Mouse (Mus musculus) spleen, postnatal 10 days (tissue): Measurements from ENCODE around the gene Ctps2.

ENCODE experiments used
- DNase-seq, 2 experiments: peaks; one replicate each; pipeline ENCODE4 v3.0.0; 2021 to 2022; ENCODE audit warnings: low spot score in 2 of 2

The Ctps2 gene

DNA sequence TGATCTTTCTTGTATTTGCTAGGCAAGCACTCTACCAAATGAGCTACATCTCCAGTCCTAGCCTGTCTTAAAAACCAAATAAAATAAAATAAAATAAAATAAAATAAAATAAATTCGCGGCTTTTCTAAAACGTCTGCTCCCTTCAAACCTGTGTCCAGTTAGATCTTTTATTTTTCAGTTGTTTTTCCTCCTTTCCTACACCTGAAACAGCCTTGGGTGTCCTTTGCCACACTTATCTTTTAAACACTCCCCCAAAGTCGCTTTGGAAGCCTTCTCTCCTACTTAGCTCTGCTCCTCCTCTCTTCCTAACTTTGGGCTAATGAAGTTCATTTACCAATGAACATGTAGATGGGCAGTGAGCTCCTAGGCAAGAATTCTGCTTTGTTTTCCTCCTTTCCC lies at the start of gene Ctps2:
Ctps2 (plus strand) TSS at position 301 of the 400 bp plus-strand sequence.
- DNase-seq = no peak

DNA sequence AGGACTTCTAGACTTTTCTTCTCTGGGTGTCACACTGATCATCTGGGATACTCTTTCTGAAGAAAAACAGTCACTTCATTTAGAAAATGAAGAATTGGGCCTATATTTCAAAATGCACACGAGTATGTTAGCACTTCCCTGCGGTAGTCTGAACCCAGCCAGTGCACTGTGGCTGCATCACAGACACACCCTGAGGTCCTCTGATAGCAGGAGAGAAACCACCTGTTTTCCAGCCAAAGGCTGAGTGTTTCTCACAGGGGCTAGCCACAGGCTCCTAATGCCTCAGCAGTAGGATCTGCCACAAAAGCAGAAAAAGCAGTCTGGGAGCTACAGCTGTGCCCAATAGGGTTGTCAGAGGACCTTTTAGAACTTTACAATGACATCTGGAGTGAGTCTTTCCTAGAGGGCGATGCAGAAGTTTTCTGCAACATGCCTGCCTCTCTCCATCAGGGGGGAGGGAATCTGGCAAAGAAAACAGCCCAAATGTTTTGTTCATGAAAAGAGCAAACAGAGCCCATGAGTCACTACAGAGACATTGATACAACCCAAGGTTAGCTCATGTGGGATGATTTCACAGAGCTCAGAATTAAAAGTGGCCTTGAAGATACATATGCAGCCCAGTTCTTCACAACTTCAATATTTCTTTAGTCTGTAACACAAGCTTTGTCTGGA lies 32.6 kb upstream of the Ctps2 start:
- no peak for DNase-seq

DNA sequence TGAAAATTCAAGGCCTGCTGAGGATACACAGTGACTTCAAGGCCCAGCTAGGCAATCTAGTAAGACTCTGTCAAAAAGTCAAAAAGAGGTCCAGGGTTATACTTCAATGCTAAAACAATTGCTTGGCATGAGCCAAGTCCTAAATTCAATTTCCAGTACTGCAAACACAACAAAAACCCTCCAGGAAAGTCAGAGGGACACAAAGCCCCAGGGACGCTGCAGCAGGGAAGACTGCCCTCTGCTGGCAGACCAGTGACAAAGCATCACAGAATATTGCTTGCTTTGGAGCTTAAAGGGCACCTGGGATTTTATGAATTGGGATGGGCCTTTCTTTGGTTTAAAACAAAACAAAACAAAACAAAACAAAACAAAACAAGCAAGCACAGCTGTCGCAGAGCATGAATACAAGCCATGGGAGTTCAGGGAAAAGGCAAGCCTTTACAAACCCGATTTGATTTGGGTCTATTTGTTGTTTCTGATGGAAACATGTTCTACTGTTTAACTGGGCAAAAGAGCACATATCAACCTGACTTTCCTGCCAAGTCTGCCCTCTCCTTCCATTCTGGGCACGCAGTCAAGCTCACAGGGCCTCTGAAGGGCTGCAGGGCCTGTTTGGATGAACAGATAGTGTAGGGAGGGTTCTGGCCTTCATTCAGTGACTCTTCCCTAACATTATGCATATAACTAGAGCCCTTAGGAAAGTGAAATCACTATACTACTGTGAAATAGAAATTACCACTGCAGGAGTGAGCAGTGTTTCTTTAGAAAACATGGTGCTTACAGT lies 29.1 kb upstream of the Ctps2 start:
- peak; percentile 14 to 30 for DNase-seq

DNA sequence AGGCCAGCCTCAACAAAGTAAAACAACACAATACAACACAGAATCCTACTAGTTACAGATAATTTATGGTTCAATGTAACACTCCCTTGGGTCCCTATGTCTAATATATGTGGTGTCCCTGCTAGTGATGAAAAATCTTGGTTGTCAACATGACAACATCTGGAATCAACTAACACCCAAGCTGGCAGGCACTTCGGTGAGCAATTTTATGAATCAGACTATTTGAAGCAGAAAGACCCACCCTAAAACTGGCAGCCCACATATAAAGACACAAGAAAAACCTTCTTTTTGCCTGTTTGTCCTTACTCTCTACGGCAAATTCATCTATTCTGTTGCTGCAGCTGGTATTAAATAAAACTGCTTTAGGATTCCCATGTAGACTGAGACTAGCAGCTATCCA lies 27.3 kb upstream of the Ctps2 start:
- no peak for DNase-seq

DNA sequence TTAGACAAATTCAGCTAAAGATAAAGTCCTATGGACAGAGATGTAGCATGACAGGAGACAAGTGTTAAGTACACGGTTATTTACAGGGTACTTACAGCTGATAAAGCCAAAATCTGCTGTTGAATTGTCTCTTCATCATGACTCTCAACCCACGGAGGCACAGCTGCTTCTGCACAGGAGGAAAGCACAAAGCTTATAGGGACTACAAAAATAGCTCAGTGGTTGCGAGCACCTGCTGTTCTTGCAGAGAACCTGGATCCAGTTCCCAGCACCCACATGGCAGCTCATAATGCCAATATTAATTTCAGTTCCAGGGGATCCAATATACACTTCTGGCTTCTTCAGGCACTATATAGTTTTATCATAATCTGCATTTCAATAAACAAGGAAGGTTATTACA lies 22.8 kb upstream of the Ctps2 start:
- DNase-seq = no peak

DNA sequence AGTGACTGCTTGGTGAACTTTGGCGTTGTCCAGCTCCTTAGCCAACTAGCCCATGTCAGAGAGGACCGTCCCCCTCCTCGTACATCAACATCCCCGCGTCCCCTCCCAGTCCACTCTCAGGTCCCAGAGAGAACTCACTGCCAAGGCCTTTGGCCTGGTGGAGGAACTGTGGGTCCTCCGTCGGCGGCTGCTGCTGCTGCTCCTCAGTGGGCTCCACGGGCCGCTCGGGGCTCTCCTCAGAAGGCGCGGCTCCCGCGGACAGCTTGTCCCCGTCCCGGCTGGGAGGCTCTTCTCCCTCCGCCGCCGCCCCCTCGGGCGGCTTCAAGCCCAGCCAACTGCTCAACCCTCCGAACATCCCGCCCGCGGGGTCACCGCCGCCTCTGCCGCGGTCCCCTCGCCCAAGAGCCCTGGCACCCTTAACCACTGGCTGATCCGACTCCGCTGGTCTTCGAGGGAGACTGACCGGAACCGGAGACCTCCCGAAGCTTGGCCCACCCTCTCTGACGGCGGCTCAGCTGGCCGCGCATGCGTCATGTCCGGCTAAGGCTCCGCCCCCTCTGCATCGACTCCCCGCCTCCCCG lies 13.0 kb upstream of the Ctps2 start, which contains the start of gene Syap1:
Syap1 (minus strand) TSS at position 517 of the 581 bp plus-strand sequence.
- peak; percentile 79 to 91 for DNase-seq

DNA sequence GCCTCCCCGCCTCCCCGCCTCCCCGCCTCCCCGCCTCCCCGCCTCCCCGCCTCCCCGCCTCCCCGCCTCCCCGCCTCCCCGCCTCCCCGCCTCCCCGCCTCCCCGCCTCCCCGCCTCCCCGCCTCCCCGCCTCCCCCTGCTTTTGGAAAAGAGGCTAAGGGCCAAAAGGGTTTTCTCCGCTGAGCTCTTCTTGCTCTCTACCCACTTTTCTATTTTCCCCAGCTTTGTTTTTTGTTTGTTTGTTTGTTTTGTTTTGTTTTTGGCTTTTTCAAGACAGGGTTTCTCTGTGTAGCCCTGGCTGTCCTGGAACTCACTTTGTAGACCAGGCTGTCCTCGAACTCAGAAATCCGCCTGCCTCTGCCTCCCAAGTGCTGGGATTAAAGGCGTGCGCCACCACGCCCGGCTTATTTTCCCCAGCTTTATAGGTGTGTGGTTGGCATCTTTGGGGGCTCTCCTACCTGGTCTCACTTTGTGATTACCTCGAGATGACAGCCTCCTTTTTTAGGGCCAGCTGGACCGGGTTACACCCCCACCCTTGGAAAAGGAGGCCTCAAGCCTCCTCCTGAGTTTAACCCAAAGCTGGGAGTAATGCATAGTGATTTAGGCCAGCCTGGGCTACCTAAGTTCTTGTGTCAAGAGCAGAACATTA lies 12.3 kb upstream of the Ctps2 start:
- peak in 1 of 2 experiments; percentile 11 for DNase-seq

DNA sequence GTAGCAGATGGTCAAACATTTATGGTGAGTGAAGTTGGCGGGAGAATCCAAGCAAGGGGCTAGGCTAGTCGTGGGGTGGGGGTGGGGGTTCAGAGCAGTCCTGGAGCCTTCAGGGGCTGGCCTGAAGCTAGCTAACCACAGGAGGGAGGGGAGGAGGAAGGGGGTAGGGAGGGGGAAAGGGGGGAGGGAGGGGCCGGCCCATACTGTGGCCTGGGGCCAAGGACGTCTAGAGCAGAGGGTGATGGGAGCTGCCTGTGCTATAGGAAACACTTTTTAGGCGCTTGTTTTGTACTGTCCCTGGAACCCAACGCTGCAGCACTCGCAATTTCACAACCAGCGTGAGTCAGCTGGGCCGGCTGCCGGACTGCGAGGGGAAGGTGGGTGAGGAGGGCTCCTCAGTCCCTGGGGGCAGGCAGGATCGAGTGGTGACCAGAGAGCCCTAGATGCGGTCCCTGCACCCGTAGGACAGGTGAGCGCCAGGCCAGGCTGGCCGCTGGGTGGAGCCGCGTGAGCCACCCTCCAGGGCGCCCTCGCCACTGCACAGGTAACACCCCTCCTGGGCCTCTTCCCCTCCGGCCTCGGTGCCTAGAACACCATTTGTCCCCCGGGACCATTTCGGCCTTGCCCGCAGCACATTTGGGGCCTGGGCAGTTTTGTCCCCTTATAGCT lies 467 bp downstream of the Ctps2 start:
- DNase-seq = peak; percentile 32 to 37

DNA sequence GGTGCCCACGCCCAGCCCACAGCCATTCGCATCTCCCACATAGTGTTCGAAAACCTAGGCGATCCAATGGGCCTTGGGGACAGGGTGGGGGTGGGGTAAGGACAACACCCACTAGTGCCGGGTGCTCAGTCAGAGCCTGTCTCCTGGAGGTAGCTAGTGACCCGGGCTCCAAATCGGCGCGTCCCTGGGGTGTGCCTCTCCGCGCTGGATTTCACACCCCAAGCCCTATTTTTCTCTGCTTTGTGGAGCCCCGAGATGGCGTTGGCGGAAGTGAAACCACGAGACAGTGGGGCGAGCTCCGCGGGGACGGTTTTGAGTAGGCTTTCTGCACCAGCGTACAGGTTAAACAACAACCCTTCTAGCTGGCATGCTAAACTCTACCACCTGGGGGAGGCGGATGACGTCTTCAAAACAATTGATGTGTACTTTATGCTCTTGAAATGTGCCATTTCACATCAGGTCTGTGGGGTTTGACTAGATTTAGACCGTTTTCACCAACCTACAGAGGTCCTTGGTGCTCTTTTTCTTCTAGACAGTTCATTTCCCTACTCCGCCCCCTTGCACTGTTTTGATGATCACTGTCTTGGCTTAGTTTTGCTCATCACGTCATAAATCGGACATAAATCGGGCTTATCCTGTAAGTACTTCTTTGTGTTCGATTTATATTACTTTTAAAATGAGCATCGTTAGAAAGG lies 1.1 kb downstream of the Ctps2 start:
- DNase-seq = peak; percentile 28 to 68

DNA sequence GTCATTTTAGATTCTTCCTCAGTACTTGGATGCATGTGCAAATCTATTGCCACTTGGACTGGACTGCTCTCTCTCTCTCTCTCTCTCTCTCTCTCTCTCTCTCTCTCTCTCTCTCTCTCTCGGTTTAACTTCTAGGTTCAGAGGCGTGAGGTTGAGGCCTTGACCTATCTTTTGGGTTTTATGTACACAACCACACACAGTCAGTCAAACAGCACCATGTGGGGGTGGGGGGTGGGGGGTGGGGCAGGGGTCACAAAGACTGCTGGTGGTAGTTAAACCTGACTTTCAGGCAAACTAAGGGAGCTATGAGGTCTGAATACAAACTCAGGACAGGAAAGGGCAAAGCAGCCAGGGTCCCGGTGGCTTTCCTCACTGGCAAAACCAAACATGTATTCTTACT lies 6.5 kb downstream of the Ctps2 start:
- DNase-seq = no peak

DNA sequence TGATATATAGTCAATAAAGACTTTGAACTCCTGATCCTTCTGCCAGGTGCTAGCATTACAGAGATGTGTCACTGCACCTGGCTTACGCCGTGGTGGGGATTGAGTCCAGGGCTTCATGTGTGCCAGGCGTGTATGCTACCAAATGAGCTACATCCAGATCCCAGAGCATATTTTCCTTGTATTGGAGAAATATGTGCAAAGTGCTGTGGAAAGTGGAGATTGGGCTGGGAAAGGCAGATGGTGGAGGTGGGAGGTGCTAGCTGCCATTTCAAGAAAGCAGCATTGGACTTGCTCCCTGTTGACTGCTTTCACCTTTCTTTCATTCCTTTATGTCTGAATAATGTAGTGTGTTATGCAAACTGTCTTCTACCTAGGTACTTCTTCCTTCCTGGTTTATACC lies 12.6 kb downstream of the Ctps2 start:
- DNase-seq = no peak

DNA sequence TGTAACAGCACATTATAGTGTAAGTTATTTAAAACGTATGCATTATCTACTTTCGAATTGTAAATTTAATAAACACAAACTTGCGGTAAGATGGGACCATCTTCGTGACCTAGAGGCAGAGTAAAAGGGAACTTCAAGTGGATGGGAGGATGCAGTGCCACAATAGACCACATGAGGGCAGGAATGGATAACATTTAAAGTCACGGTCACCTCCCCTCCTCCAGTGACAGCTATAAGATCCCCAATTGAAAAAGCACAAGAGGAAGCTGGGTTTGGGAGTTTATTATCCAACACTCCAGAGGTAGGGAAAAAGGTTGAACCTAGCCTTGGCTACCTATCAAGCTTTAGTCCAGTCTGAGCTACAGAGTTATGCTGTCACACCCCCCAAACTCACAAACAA lies 14.7 kb downstream of the Ctps2 start:
- peak; percentile 10 to 69 for DNase-seq

DNA sequence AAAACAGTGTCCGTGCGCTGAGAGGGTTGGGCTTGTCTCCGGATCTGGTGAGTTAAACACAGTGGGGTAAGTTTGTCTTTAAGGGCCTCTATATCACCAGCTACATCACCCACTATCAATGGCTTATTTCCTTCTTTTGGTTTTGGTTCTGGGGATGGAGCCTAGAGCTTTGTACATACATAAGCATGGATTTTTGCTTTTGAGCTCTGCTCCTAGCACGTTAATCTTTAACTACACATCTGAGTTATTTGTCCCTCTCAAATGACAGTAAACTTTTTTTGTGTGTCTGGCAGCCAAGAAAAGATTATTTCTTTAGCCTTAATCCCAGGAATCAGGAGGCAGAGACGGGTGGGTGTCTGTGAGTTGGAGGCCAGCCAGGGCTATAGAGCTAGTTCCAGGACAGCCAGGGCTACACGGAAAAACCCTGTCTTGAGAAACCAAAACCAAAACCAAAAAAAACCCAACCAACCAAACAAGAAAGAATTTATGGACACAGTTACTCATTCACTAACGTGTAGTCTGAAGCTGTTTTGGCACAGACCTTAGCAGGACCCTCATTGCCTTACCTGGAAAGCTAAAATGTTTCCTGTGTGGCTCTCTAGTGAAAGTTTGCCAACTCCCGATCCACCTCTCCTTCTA lies 20.6 kb downstream of the Ctps2 start:
- DNase-seq = no peak

DNA sequence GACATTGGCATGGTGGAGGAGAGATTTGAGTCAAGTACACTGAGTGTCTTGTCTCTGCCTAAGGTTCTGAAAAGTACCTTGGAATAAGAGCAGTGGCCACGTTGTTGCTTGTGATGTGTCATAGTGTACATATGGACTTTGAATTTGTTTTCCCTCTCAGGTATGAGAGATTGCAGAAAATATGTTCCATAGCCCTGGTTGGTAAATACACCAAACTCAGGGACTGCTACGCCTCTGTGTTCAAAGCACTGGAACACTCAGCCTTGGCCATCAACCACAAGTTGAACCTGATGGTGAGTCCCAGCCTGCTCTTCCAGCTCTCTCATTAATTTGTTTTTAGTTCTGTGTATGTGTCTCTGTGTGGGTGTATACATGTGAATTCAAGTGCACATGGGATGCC lies 30.4 kb downstream of the Ctps2 start:
- DNase-seq = no peak

DNA sequence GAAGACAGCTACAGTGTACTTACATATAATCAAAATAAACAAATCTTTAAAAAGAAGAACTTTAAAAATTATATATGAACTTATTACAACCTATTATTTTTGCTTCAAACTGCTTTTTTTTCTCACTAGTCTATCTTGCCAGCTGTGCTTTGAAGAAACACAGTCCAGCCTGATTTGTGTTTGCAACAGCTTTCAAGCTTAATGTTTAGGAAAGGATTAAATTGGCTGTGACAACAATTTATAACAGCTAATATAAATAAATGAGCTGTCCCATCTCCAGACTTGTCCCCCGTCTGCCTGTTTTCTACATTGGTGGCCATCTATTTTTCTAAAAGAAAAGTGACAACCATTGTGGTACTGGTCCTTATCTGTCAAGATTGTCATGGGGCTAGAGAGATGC lies 41.0 kb downstream of the Ctps2 start:
- no peak for DNase-seq

DNA sequence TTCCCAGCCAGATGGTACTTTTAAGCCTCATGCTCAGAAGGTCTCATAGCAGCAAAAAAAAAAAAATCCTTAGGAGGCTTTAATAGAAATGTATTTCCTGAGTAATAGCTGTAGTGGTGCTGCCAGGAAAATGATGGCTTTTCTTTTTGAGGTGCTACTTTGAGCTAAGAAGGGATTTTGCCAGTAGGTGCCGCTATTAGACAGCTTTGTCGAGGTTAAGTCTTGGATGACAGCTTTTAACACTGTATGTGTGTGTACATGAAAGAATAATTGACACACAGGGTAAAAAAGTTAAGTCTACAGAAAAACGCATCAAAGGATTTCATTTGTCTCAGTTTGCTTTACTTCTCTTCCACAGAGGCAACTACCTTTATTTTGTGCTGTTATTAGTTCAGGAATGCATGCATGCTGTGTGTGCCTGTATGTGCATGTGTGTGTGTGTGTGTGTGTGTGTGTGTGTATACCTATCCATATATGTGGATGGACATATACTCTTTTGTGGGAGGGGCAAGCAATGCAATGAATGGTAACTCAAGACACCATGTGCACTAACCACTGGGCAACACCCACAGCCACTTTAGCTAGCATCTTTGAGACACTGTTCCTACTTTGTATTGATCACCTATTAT lies 48.9 kb downstream of the Ctps2 start:
- peak in 1 of 2 experiments; percentile 15 for DNase-seq

DNA sequence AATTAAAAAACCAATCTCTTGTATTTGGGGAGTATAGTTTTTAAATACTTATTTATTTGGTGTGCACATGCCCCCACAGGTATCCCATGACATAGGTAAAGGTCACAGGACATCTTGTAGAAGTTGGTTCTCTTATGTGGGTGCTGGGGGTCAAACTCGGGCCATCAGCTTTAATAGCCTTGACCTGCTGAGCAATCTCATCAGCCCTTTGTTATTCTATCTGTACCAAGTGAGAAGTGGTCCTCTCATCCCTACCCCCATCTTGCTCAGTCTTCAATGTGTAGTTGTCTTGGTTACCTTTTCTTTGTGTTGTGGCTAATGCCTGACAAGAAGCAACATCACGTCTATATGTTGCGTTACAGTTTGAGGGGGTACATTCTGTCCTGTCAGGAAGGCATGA lies 56.9 kb downstream of the Ctps2 start:
- DNase-seq = no peak

DNA sequence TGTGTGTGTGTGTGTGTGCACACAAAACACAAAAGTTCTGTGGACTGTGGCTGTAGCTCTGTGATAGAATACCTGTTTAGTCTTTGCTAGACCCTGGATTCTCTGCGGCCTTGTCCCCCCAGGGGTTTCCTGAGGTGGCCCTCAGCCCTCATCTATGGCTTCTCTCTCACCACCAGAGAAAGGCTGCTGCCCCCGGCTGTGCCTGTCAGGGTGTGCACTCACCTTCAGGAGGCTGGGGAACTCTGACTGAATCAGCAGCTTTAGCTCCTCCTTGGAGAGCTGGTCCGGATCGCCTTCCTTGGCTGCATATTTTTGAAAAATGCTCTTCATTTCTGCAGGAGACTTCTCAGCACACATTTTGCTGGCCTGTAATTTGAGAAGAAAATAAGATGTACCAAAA lies 62.8 kb downstream of the Ctps2 start:
- DNase-seq = no peak

DNA sequence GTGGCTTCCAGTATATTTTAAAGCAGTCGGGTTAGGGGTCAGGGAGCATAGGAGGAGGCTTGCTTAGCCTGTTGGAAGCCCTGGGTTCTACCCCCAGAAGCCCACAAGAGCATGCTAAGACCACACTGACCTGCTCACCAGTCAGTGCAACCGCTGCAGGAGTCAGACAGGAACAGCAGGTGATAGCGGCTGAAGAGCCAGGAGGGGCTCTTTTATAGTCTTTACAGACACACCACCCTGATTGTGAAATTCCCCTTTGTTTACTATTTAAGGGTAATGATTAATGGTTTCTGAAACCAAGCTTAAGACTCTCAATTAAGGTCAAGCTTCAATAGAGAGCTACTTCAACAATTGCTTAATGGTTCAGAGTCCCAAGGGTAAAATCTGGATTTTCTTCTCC lies 63.3 kb downstream of the Ctps2 start, which contains the start of gene S100g:
S100g (minus strand) TSS at position 217 of the 400 bp plus-strand sequence.
- no peak for DNase-seq

DNA sequence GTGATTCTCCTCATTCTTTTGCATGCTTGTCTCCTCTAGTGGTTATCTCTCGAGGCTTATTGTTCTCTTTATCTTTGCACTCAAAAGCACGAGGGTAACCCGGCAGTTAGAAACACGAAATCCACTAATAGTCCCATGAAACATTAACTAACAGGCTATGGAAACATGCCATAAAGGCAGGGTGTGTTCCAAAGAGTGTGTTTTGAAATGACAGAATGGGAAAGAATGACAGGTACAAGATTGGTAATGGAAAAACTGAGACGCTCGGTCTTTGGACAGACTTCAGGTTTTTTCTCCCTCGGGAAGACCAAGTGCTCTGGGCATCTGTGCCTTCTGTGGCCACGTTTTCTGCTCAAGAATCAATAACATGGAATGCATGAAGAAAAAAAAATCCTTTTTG lies 66.4 kb downstream of the Ctps2 start:
- no peak for DNase-seq
